In the genomic region with DNA sequence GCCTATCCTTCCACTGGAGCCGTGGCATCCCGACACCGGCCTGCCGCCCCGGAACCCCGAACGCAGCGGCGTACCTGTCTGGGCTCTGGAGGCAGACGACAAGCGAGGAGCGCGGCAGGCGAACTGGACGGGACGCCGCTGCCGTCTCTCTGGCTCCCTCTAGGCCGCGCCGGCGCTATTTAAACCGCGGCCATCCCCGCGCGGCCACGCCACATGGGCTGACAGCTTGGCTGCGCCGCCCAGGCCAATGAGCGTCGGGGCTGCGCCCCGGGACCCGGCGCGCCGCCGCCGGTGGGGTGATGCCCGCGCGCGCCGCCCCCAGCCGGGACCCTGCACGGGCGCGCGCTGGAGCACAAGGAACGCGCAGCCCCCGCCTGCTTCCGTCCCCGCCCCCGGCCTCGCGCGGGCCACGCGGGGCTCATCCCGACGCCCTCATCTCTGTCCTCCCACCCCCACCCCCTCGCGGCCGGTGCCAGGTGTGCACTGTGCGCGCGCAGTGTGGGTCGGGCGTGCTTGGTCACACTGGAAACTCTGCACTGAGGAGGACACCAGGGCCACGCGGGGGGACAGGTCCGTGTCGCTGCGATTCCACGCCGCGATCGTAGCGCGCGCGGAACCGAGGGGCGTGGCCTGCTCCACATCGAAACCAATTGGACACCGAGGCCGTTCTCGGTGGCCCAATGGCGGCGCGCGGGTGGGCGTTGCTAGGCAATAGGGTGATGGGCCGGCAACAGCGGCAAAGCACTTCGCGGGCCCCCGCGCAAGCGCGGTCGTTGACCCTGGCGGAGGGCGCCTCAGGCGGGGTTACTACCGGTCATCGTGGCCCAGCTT, we compare ENCODE assay signal across 8 mouse cellular contexts. TPM values are rescaled to one million over a fixed set of nuclear protein-coding genes. Genes with fewer than 3 reads are reported as not detected.
DNase-seq lines count a peak whose midpoint lies in the region; ATAC-seq and TF ChIP-seq lines count a peak whose summit lies in the region.

A gene (minus strand): TSS at position 592 of the 831 bp plus-strand sequence.

- ATAC-seq in cerebellum, adult (ENCODE audit: insufficient number of reproducible peaks, low FRiP score, low TSS enrichment), result peak; percentile 81
- peak; percentile 93 for ATAC-seq in forebrain, embryonic 14.5 days
- ATAC-seq in neural tube, embryonic 15.5 days (ENCODE audit: low FRiP score), result peak; percentile 93

- peak within 1 kb of the TSS; percentile 10; the same call in 1 of the 2 replicates for H3K27ac ChIP-seq in ES-Bruce4 (ENCODE audit: insufficient read depth, low read length)
- peak within 1 kb of the TSS; percentile 99 for H3K27ac ChIP-seq in forebrain, embryonic 14.5 days (ENCODE audit: low read depth, low read length)
- peak within 1 kb of the TSS; percentile 100 for H3K27ac ChIP-seq in neural tube, embryonic 15.5 days (replicated peaks)

- H3K4me2 ChIP-seq in forebrain, embryonic 14.5 days (ENCODE audit: low read length), result peak within 1 kb of the TSS; percentile 95
- H3K4me2 ChIP-seq in neural tube, embryonic 15.5 days, result peak within 1 kb of the TSS; percentile 78

- WGBS in forebrain, embryonic 14.5 days, result under 1% methylated on average over 99 of the region's 109 CpGs
- under 1% methylated on average over 102 of the region's 109 CpGs for WGBS in neural tube, embryonic 15.5 days

- peak within 1 kb of the TSS; percentile 86 for H3K4me3 ChIP-seq in ES-Bruce4 (ENCODE audit: low read depth, low read length)
- peak within 1 kb of the TSS; percentile 86 for H3K4me3 ChIP-seq in forebrain, embryonic 14.5 days (ENCODE audit: low read depth, low read length)
- peak within 1 kb of the TSS; percentile 82 for H3K4me3 ChIP-seq in neural tube, embryonic 15.5 days (replicated peaks)

- peak; percentile 10 for TF ChIP-seq CTCF in ES-Bruce4 (IDR thresholded peaks at IDR 0.05; ENCODE audit: low read depth, low read length)

- H3K4me1 ChIP-seq in ES-Bruce4 (ENCODE audit: control insufficient read depth, insufficient read depth, low read length), result peaks cover 9% of the 10 kb centered on the region
- H3K4me1 ChIP-seq in forebrain, embryonic 14.5 days (ENCODE audit: control insufficient read depth, insufficient read depth, low read length), result peaks cover 27% of the 10 kb centered on the region
- H3K4me1 ChIP-seq in neural tube, embryonic 15.5 days, result peaks cover 45% of the 10 kb centered on the region

- H3K36me3 ChIP-seq in ES-Bruce4 (ENCODE audit: control insufficient read depth, insufficient read depth, low read length, poor library complexity, severe bottlenecking), result peaks cover 30% of the 10 kb centered on the region
- peaks cover 36% of the 10 kb centered on the region for H3K36me3 ChIP-seq in forebrain, embryonic 14.5 days (ENCODE audit: control insufficient read depth, insufficient read depth, low read length)
- H3K36me3 ChIP-seq in neural tube, embryonic 15.5 days, result peaks cover 22% of the 10 kb centered on the region

- intact Hi-C loops in heart, postnatal 14 days (cut with DNase I), result loop anchor here (2.0 to 5.0 kb wide), 2 partner anchors 78 to 167 kb away; a partner anchor contains a TSS

- no peak for TF ChIP-seq POLR2A in ES-Bruce4 (IDR thresholded peaks at IDR 0.05; ENCODE audit: insufficient read depth, low read length)

- no peak for TF ChIP-seq EP300 in ES-Bruce4 (IDR thresholded peaks at IDR 0.05; ENCODE audit: insufficient read depth, low read depth, low read length)

- peak within 1 kb of the TSS; percentile 76 for H3K9ac ChIP-seq in ES-Bruce4 (ENCODE audit: low read depth, poor library complexity, severe bottlenecking)
- H3K9ac ChIP-seq in forebrain, embryonic 14.5 days (ENCODE audit: low read length), result peak within 1 kb of the TSS; percentile 93
- H3K9ac ChIP-seq in neural tube, embryonic 15.5 days (replicated peaks), result peak within 1 kb of the TSS; percentile 92

- no peaks in the 10 kb centered on the region for H3K9me3 ChIP-seq in ES-Bruce4 (replicated peaks; ENCODE audit: control insufficient read depth, insufficient read depth, low read length, poor library complexity, severe bottlenecking)
- no peaks in the 10 kb centered on the region for H3K9me3 ChIP-seq in forebrain, embryonic 14.5 days (replicated peaks; ENCODE audit: control insufficient read depth, low read length)
- H3K9me3 ChIP-seq in neural tube, embryonic 15.5 days (replicated peaks), result no peaks in the 10 kb centered on the region

- no peaks in the 10 kb centered on the region for H3K27me3 ChIP-seq in ES-Bruce4 (ENCODE audit: control insufficient read depth, insufficient read depth, low read length, poor library complexity, severe bottlenecking)
- H3K27me3 ChIP-seq in forebrain, embryonic 14.5 days (replicated peaks; ENCODE audit: control insufficient read depth, insufficient read depth, low read length), result no peaks in the 10 kb centered on the region
- no peaks in the 10 kb centered on the region for H3K27me3 ChIP-seq in neural tube, embryonic 15.5 days (replicated peaks)

- DNase-seq in forebrain, embryonic 14.5 days (ENCODE audit: low spot score), result peak; percentile 98
- peak; percentile 96 for DNase-seq in heart, postnatal 14 days
- DNase-seq in layer of hippocampus, adult 11-12 months (ENCODE audit: low spot score), result peak; percentile 98
- DNase-seq in lung, adult 18-20 months, result peak; percentile 95 to 97
- peak; percentile 96 for DNase-seq in testis, postnatal 14 days (ENCODE audit: low spot score)

RNA-seq across cellular contexts. Expression of the gene that starts here (rescaled TPM):
- polyA plus RNA-seq in ES-Bruce4 (2011; ENCODE audit: insufficient read depth, insufficient read length, low read depth, missing spikeins), result 114 and 127 TPM in 2 replicates
- 84.2 and 102 TPM in 2 replicates for polyA plus RNA-seq in forebrain, embryonic 14.5 days (2014; fragmentation: Nextera tagmentation; extraction: Ambion mirVana)
- 10 to 100 TPM; 23.0 to 23.2 TPM for total RNA-seq in heart, postnatal 14 days (2021)
- 67.9 and 71.0 TPM in 2 replicates for polyA plus RNA-seq in neural tube, embryonic 15.5 days (2015; fragmentation: Nextera tagmentation; extraction: Ambion mirVana)

Comparison
In these comparisons a context has a peak if more than half of its experiments do, and no peak if none do; other contexts are left out.
1. Peak in every context shown above with its lines: DNase-seq, ATAC-seq, H3K4me3 ChIP-seq and H3K27ac ChIP-seq.
2. H3K27ac ChIP-seq: peak in every context shown above with its lines; median percentile 100 in neural tube, embryonic 15.5 days; 99 in forebrain, embryonic 14.5 days; 10 in ES-Bruce4.